Mouse (Mus musculus): Measurements from ENCODE around the gene Psmb3.
"Not testable (repeated sequence)": the region's sequence is repeated elsewhere in the genome, so short reads cannot be mapped to it uniquely, and the experiment has no call there.

Psmb3 gene

GRCm38 (mm10) chr11:97703039-97703826 lies at the start of gene Psmb3:
Gene Psmb3 (plus strand): TSS chr11:97703399.
- DNase-seq (ENCODE audit: low read depth, low spot score), result peak; percentile 100

- no peak for DNase-seq (ENCODE audit: low read depth, low spot score)
These were observed 49.0 kb upstream of the Psmb3 start for GRCm38 (mm10) chr11:97654210-97654609.

GRCm38 (mm10) chr11:97656269-97656971 lies 46.8 kb upstream of the Psmb3 start:
- peak; percentile 87 for DNase-seq (ENCODE audit: low read depth, low spot score)

GRCm38 (mm10) chr11:97657184-97657945 lies 45.8 kb upstream of the Psmb3 start:
- peak; percentile 75 for DNase-seq (ENCODE audit: low read depth, low spot score)

- DNase-seq (ENCODE audit: low read depth, low spot score), result not testable (repeated sequence)
These were observed 45.2 kb upstream of the Psmb3 start for GRCm38 (mm10) chr11:97657967-97658366.

GRCm38 (mm10) chr11:97658751-97659266 lies 44.4 kb upstream of the Psmb3 start:
- peak; percentile 54 for DNase-seq (ENCODE audit: low read depth, low spot score)

- no peak for DNase-seq (ENCODE audit: low read depth, low spot score)
These were observed 43.8 kb upstream of the Psmb3 start for GRCm38 (mm10) chr11:97659267-97659989.

GRCm38 (mm10) chr11:97659990-97660714 lies 43.0 kb upstream of the Psmb3 start:
- DNase-seq (ENCODE audit: low read depth, low spot score), result peak; percentile 86

- no peak for DNase-seq (ENCODE audit: low read depth, low spot score)
These were observed 42.2 kb upstream of the Psmb3 start for GRCm38 (mm10) chr11:97660734-97661647.

- DNase-seq (ENCODE audit: low read depth, low spot score), result peak; percentile 99
These were observed 41.5 kb upstream of the Psmb3 start for GRCm38 (mm10) chr11:97661648-97662133.

GRCm38 (mm10) chr11:97662207-97662892 lies 40.8 kb upstream of the Psmb3 start:
- DNase-seq (ENCODE audit: low read depth, low spot score), result peak; percentile 100

- peak; percentile 86 for DNase-seq (ENCODE audit: low read depth, low spot score)
These were observed 40.2 kb upstream of the Psmb3 start, which contains the start of gene Mllt6 for GRCm38 (mm10) chr11:97662893-97663527. Gene Mllt6 (plus strand): TSS chr11:97663414.

- peak; percentile 84 for DNase-seq (ENCODE audit: low read depth, low spot score)
These were observed 39.5 kb upstream of the Psmb3 start for GRCm38 (mm10) chr11:97663528-97664338.

- DNase-seq (ENCODE audit: low read depth, low spot score), result no peak
These were observed 38.9 kb upstream of the Psmb3 start for GRCm38 (mm10) chr11:97664339-97664665.

- peak; percentile 79 for DNase-seq (ENCODE audit: low read depth, low spot score)
These were observed 38.4 kb upstream of the Psmb3 start for GRCm38 (mm10) chr11:97664771-97665240.

GRCm38 (mm10) chr11:97665431-97665830 lies 37.8 kb upstream of the Psmb3 start:
- DNase-seq (ENCODE audit: low read depth, low spot score), result peak; percentile 39

- DNase-seq (ENCODE audit: low read depth, low spot score), result peak; percentile 84
These were observed 37.0 kb upstream of the Psmb3 start for GRCm38 (mm10) chr11:97666221-97666620.

Measured in ZHBTc4 (cell line).